Mouse (Mus musculus) CH12.LX (cell line): ENCODE measurements around the gene Dip2b.

Source experiments
- CTCF ChIP-seq, 2 experiments: IDR thresholded peaks in 1 of 2; conservative IDR thresholded peaks in 1 of 2; 2 replicates each; pipeline ENCODE4 v1.5.1; 2011 to 2012; ENCODE audit warnings: low read depth in 2 of 2, low read length in 2 of 2, improper control_type of control experiment in 1 of 2, inconsistent platforms in 1 of 2, mild to moderate bottlenecking in 1 of 2, moderate library complexity in 1 of 2
- EP300 ChIP-seq: IDR thresholded peaks from 2 replicates; pipeline ENCODE4 v1.6.1; 2011; ENCODE audit warnings: low read length, improper control_type of control experiment
- MAX ChIP-seq: IDR thresholded peaks from 2 replicates; pipeline ENCODE4 v1.6.1; 2011; ENCODE audit warnings: low read length, improper control_type of control experiment
- MEF2A ChIP-seq: IDR thresholded peaks from 2 replicates; pipeline ENCODE4 v1.6.1; 2014; ENCODE audit warnings: low read depth, mild to moderate bottlenecking, inconsistent platforms, low read length, improper control_type of control experiment, borderline replicate concordance
- MYC ChIP-seq: IDR thresholded peaks from 2 replicates; pipeline ENCODE4 v1.6.1; 2011; ENCODE audit warnings: low read depth, mild to moderate bottlenecking, improper control_type of control experiment, low read length
- NELFE ChIP-seq: IDR thresholded peaks from 2 replicates; pipeline ENCODE4 v1.6.1; 2011; ENCODE audit warnings: low read depth, low read length, improper control_type of control experiment
- POLR2A ChIP-seq: IDR thresholded peaks from 2 replicates; pipeline ENCODE4 v1.6.1; 2011; ENCODE audit warnings: low read depth, mild to moderate bottlenecking, improper control_type of control experiment, low read length
- USF1 ChIP-seq: IDR thresholded peaks from 2 replicates; pipeline ENCODE4 v1.6.1; 2014; ENCODE audit warnings: low read depth, mild to moderate bottlenecking, inconsistent platforms, low read length, improper control_type of control experiment
- ZKSCAN1 ChIP-seq: IDR thresholded peaks from 2 replicates; pipeline ENCODE4 v1.6.1; 2012; ENCODE audit warnings: low read depth, inconsistent platforms, low read length, improper control_type of control experiment, borderline replicate concordance
- ZNF384 ChIP-seq: IDR thresholded peaks from 2 replicates; pipeline ENCODE4 v1.6.1; 2012; ENCODE audit warnings: low read depth, low read length, improper control_type of control experiment, inconsistent platforms

GRCm38 (mm10) chr15:100069101-100069500 lies 30.6 kb downstream of the Dip2b start:
- TF ChIP-seq CTCF (conservative IDR thresholded peaks at IDR 0.05 in 1 of 2, IDR thresholded peaks at IDR 0.05 in 1 of 2; ENCODE audit: low read depth in 2 of 2, low read length in 2 of 2) (no peak), POLR2A (no peak), MYC (no peak), MEF2A (no peak), EP300 (no peak), MAX (no peak), NELFE (no peak), USF1 (no peak), ZNF384 (no peak), ZKSCAN1 (no peak)
